Mouse (Mus musculus) testis, adult 2 months (tissue): ENCODE measurements around the gene Cnnm4.

Experiments used
- CTCF ChIP-seq: fragments of 200-500 bp; IDR thresholded peaks from 2 replicates; pipeline ENCODE4 v1.5.1; 2012; ENCODE audit warnings: low read depth, mild to moderate bottlenecking, inconsistent platforms, low read length, moderate library complexity; ENCODE audit not compliant: control insufficient read depth, insufficient read depth, insufficient replicate concordance
- POLR2A ChIP-seq: fragments of 200-500 bp; IDR thresholded peaks from 2 replicates; pipeline ENCODE4 v1.6.1; 2012; ENCODE audit warnings: low read depth, mild to moderate bottlenecking, inconsistent platforms, low read length, moderate library complexity; ENCODE audit not compliant: control insufficient read depth

DNA sequence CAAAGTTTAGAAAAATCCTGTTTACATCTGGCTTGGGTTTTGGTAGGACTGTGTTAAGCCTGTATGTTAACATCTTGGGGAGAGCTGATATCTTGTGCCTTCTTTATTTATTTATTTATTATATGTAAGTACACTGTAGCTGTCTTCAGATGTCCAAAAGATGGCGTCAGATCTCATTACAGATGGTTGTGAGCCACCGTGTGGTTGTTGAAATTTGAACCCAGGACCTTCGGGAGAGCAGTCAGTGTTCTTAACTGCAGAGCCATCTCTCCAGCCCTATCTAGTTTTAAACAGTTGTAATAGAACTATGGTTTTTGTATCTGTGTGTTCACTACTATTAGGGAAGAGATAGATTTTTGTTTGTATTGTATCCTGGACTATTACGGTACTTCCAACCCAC is 57.9 kb downstream of the Cnnm4 start:
- TF ChIP-seq POLR2A (no peak), CTCF (no peak)
